Mouse (Mus musculus): ENCODE results near the gene B4gat1. TPM values are rescaled to one million over a fixed set of nuclear protein-coding genes. Genes with fewer than 3 reads are reported as not detected.
"Not testable (repeated sequence)": the region's sequence is repeated elsewhere in the genome, so short reads cannot be mapped to it uniquely, and the experiment has no call there.

B4gat1 gene
- polyA plus RNA-seq, 1 experiment from 2014 or later: 35.2 TPM

GRCm38 (mm10) chr19:5082005-5082404, 43.4 kb downstream of the B4gat1 start:
- no peaks in the 10 kb centered on the region for H3K9me3 ChIP-seq (ENCODE audit: control insufficient read depth, low read length)
- no peaks in the 10 kb centered on the region for H3K36me3 ChIP-seq (ENCODE audit: control insufficient read depth, insufficient read depth, low read length)
- peaks cover 49% of the 10 kb centered on the region for H3K27me3 ChIP-seq (ENCODE audit: control insufficient read depth, insufficient read depth, low read length)
- ATAC-seq (replicated peaks; ENCODE audit: low FRiP score) (no peak), DNase-seq (ENCODE audit: low spot score) (no peak)
- WGBS: 71% methylated on average over 18 of the region's 18 CpGs
- H3K4me1 ChIP-seq (replicated peaks; ENCODE audit: control insufficient read depth, insufficient read depth, low read length): peaks cover 7% of the 10 kb centered on the region; the same call in 1 of the 2 replicates
- H3K4me2 ChIP-seq (ENCODE audit: low read depth, low read length, severe bottlenecking): no peak overlapping the region
- H3K4me3 ChIP-seq (ENCODE audit: low read depth, low read length): no peak overlapping the region
- no peak overlapping the region for H3K27ac ChIP-seq (ENCODE audit: low read depth, low read length)
- no peak overlapping the region for H3K9ac ChIP-seq (ENCODE audit: low read length)

GRCm38 (mm10) chr19:5082596-5082995, 44.0 kb downstream of the B4gat1 start:
- Histone ChIP-seq H3K27ac (ENCODE audit: low read depth, low read length) (no peak overlapping the region), H3K4me3 (ENCODE audit: low read depth, low read length) (no peak overlapping the region), H3K36me3 (ENCODE audit: control insufficient read depth, insufficient read depth, low read length) (no peaks in the 10 kb centered on the region), H3K4me2 (ENCODE audit: low read depth, low read length, severe bottlenecking) (no peak overlapping the region), H3K9me3 (ENCODE audit: control insufficient read depth, low read length) (no peaks in the 10 kb centered on the region), H3K9ac (ENCODE audit: low read length) (no peak overlapping the region), H3K27me3 (ENCODE audit: control insufficient read depth, insufficient read depth, low read length) (peaks cover 49% of the 10 kb centered on the region), H3K4me1 (replicated peaks; ENCODE audit: control insufficient read depth, insufficient read depth, low read length) (peaks cover 11% of the 10 kb centered on the region)
- WGBS: 72% methylated on average over 24 of the region's 24 CpGs
- ATAC-seq (replicated peaks; ENCODE audit: low FRiP score): no peak
- no peak for DNase-seq (ENCODE audit: low spot score)

GRCm38 (mm10) chr19:5083961-5084833, 45.6 kb downstream of the B4gat1 start:
- H3K4me3 ChIP-seq (ENCODE audit: low read depth, low read length): no peak overlapping the region
- H3K27me3 ChIP-seq (ENCODE audit: control insufficient read depth, insufficient read depth, low read length): peaks cover 49% of the 10 kb centered on the region
- no peak for DNase-seq (ENCODE audit: low spot score)
- H3K27ac ChIP-seq (ENCODE audit: low read depth, low read length): no peak overlapping the region
- H3K4me1 ChIP-seq (replicated peaks; ENCODE audit: control insufficient read depth, insufficient read depth, low read length): peaks cover 16% of the 10 kb centered on the region
- ATAC-seq (replicated peaks; ENCODE audit: low FRiP score): no peak
- H3K9ac ChIP-seq (ENCODE audit: low read length): no peak overlapping the region
- H3K9me3 ChIP-seq (ENCODE audit: control insufficient read depth, low read length): no peaks in the 10 kb centered on the region
- H3K4me2 ChIP-seq (ENCODE audit: low read depth, low read length, severe bottlenecking): no peak overlapping the region
- no peaks in the 10 kb centered on the region for H3K36me3 ChIP-seq (ENCODE audit: control insufficient read depth, insufficient read depth, low read length)
- WGBS: 73% methylated on average over 3 of the region's 3 CpGs

DNA sequence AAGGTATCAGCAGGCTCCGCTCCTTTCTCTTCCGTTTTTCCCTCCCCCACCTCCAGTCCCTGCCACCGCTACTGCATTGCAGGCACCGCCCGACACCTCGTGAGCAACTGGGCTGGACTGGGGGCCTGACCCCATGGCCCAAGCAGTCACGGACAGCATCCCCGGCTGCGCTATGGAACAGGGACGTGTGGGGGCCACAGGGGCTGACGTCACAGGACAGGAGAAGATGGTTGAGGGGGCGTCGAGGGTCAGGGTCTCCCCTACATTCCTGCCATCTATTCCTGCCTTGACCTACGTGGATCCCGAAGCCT, 46.2 kb downstream of the B4gat1 start:
- no peaks in the 10 kb centered on the region for H3K9me3 ChIP-seq (ENCODE audit: control insufficient read depth, low read length)
- H3K9ac ChIP-seq (ENCODE audit: low read length): no peak overlapping the region
- peak overlapping the region; percentile 38 for H3K4me3 ChIP-seq (ENCODE audit: low read depth, low read length)
- H3K27ac ChIP-seq (ENCODE audit: low read depth, low read length): no peak overlapping the region
- ATAC-seq (replicated peaks; ENCODE audit: low FRiP score) (no peak), DNase-seq (ENCODE audit: low spot score) (no peak)
- WGBS: 4% methylated on average over 15 of the region's 15 CpGs
- H3K36me3 ChIP-seq (ENCODE audit: control insufficient read depth, insufficient read depth, low read length): no peaks in the 10 kb centered on the region
- peaks cover 49% of the 10 kb centered on the region for H3K27me3 ChIP-seq (ENCODE audit: control insufficient read depth, insufficient read depth, low read length)
- H3K4me1 ChIP-seq (replicated peaks; ENCODE audit: control insufficient read depth, insufficient read depth, low read length): peaks cover 18% of the 10 kb centered on the region
- H3K4me2 ChIP-seq (ENCODE audit: low read depth, low read length, severe bottlenecking): peak overlapping the region; percentile 86

DNA sequence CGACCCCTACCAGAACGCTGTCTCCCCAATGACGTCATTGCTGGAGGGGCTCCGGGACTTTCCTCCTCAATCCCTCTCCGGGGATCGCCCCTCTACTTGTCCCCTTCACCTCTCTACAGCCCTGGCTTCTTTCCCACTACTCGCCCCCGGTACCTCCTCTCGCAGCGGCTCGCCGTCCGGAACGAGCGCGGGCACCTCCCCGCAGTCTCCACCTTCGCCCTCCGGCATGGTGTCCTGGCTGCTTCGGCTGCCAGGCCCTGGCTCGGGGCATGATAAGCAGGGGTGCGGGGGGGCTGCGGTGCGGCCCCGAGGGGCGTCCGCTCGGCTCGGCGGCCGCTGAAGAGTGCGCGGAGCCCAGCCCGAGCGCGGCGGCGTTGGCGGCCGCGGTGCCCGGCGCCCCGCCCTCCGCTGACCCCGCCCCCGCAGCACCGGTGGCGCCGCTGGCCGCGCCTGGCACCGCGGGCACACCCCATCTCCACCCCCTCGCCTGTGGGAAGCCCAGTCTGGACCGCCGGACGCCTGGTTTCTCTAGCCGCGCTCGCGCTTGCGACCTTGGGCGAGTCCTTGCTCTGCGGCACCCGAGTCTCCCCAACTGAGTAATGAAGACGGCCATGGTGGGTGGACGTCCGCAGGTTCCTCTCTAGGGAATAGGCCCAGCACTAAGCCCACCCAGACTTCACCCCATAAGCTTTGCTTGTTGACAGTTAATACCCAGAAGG, 46.7 kb downstream of the B4gat1 start, which contains the start of gene Tmem151a:
Gene Tmem151a, minus strand, starts transcription at position 387 of the 719 bp plus-strand sequence.
- H3K9me3 ChIP-seq (ENCODE audit: control insufficient read depth, low read length): no peaks in the 10 kb centered on the region
- H3K27me3 ChIP-seq (ENCODE audit: control insufficient read depth, insufficient read depth, low read length): peaks cover 49% of the 10 kb centered on the region
- peak within 1 kb of the TSS; percentile 86 for H3K4me2 ChIP-seq (ENCODE audit: low read depth, low read length, severe bottlenecking)
- H3K36me3 ChIP-seq (ENCODE audit: control insufficient read depth, insufficient read depth, low read length): no peaks in the 10 kb centered on the region
- WGBS: under 1% methylated on average over 69 of the region's 69 CpGs
- peak within 1 kb of the TSS; percentile 29 for H3K9ac ChIP-seq (ENCODE audit: low read length)
- peaks cover 18% of the 10 kb centered on the region for H3K4me1 ChIP-seq (replicated peaks; ENCODE audit: control insufficient read depth, insufficient read depth, low read length)
- no peak within 1 kb of the TSS for H3K27ac ChIP-seq (ENCODE audit: low read depth, low read length)
- DNase-seq (ENCODE audit: low spot score) (no peak), ATAC-seq (replicated peaks; ENCODE audit: low FRiP score) (no peak)
- H3K4me3 ChIP-seq (ENCODE audit: low read depth, low read length): peak within 1 kb of the TSS; percentile 38

DNA sequence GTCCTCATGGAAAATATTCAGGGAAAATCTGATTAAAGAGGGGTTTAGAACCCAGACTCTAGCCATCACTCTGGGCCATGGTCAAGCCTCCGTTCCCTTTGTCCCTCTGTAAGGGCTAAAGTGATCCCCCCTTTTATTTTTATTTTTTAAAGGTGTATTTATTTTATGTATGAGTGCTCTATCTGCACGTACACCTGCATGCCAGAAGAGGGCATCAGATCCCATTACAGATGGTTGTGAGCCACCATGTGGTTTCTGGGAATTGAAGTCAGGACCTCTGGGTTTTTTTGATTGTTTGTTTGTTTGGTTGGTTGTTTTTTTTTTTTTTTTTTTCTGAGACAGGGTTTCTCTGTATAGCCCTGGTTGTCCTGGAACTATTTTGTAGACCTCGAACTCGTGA, 47.9 kb downstream of the B4gat1 start:
- peaks cover 18% of the 10 kb centered on the region for H3K4me1 ChIP-seq (replicated peaks; ENCODE audit: control insufficient read depth, insufficient read depth, low read length)
- H3K4me2 ChIP-seq (ENCODE audit: low read depth, low read length, severe bottlenecking); H3K9me3 ChIP-seq (ENCODE audit: control insufficient read depth, low read length); ATAC-seq (replicated peaks; ENCODE audit: low FRiP score); H3K27ac ChIP-seq (ENCODE audit: low read depth, low read length); H3K36me3 ChIP-seq (ENCODE audit: control insufficient read depth, insufficient read depth, low read length); H3K9ac ChIP-seq (ENCODE audit: low read length); H3K4me3 ChIP-seq (ENCODE audit: low read depth, low read length); DNase-seq (ENCODE audit: low spot score): not testable (repeated sequence)
- 54% methylated on average over 4 of the region's 4 CpGs for WGBS
- peaks cover 47% of the 10 kb centered on the region for H3K27me3 ChIP-seq (ENCODE audit: control insufficient read depth, insufficient read depth, low read length)

DNA sequence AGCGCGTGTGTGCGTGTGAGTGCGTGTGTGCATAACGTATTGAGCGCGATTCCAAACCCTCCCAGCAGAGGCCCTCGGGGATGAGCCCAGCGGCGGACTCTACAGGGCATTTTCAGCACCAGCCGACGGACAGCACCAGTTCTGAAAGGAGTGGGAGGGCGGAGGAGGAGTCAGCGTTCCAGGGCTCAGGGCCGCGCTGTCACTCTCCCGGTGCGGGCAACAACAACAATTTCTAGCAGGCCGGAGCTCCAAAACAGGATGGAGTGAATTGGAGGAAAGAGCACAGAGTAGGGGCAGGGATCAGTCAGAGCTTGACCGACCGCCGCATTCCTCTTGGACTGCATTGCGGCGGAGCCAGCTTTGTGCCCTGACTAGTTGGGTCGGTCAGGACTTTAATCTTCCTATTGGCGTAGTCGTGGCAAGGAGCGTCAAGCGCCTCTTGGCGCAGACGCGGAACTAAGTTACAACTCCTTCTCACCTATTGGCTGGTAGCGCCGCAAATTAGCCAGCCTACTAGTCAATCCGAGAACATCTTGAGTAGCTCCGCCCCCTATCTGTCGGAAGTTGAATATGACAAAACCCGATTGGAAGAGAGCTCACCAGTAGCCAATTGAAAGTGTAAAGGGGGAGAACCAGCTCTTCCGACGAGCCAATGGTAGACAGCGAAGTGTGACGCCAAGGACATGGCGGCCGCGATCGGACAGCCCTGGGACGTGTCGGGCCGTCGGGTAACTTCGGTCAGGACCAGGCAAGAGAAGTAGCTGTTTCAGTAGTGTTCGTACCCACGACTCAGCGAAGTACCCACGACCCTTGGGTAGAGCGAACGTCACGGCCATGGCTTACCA, 49.5 kb downstream of the B4gat1 start, which contains the start of gene Yif1a:
Gene Yif1a, plus strand, starts transcription at position 655 of the 845 bp plus-strand sequence.
- no peaks in the 10 kb centered on the region for H3K9me3 ChIP-seq (ENCODE audit: control insufficient read depth, low read length)
- under 1% methylated on average over 58 of the region's 58 CpGs for WGBS
- peak within 1 kb of the TSS; percentile 58; the same call in 1 of the 2 replicates for H3K27ac ChIP-seq (ENCODE audit: low read depth, low read length)
- DNase-seq (ENCODE audit: low spot score) (peak; percentile 95), ATAC-seq (replicated peaks; ENCODE audit: low FRiP score) (peak; percentile 90)
- peak within 1 kb of the TSS; percentile 69 for H3K9ac ChIP-seq (ENCODE audit: low read length)
- H3K4me2 ChIP-seq (ENCODE audit: low read depth, low read length, severe bottlenecking): peak within 1 kb of the TSS; percentile 84
- peaks cover 20% of the 10 kb centered on the region for H3K4me1 ChIP-seq (replicated peaks; ENCODE audit: control insufficient read depth, insufficient read depth, low read length)
- peaks cover 33% of the 10 kb centered on the region for H3K27me3 ChIP-seq (ENCODE audit: control insufficient read depth, insufficient read depth, low read length)
- no peaks in the 10 kb centered on the region for H3K36me3 ChIP-seq (ENCODE audit: control insufficient read depth, insufficient read depth, low read length)
- H3K4me3 ChIP-seq (ENCODE audit: low read depth, low read length): peak within 1 kb of the TSS; percentile 82

DNA sequence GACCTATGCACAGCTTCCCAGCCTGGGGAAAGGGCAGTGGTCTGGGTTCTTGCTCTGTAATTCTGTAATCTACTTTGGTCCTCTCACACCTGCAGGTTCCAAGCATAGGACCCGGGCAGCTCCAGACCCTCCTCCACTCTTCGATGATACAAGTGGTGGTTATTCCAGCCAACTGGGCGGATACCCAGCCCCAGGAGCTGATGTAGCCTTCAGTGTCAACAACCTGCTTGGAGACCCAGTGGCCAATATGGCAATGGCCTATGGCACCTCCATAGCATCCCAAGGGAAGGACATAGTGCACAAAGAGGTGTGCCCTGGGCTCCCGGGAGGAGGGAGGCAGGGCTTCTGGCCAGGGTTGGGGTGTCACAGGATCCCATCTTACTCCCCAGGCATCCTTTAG, 50.7 kb downstream of the B4gat1 start:
- ATAC-seq (replicated peaks; ENCODE audit: low FRiP score): no peak
- H3K4me1 ChIP-seq (replicated peaks; ENCODE audit: control insufficient read depth, insufficient read depth, low read length): peaks cover 22% of the 10 kb centered on the region
- H3K9me3 ChIP-seq (ENCODE audit: control insufficient read depth, low read length): no peaks in the 10 kb centered on the region
- peak overlapping the region; percentile 82 for H3K4me3 ChIP-seq (ENCODE audit: low read depth, low read length)
- no peak overlapping the region for H3K27ac ChIP-seq (ENCODE audit: low read depth, low read length)
- H3K4me2 ChIP-seq (ENCODE audit: low read depth, low read length, severe bottlenecking): peak overlapping the region; percentile 84
- no peak for DNase-seq (ENCODE audit: low spot score)
- H3K36me3 ChIP-seq (ENCODE audit: control insufficient read depth, insufficient read depth, low read length): no peaks in the 10 kb centered on the region
- H3K27me3 ChIP-seq (ENCODE audit: control insufficient read depth, insufficient read depth, low read length): peaks cover 20% of the 10 kb centered on the region
- H3K9ac ChIP-seq (ENCODE audit: low read length): no peak overlapping the region; the same call in 1 of the 2 replicates
- WGBS: 91% methylated on average over 4 of the region's 4 CpGs
